Mouse (Mus musculus): Measurements from ENCODE around the gene Ctns.

The Ctns gene

GRCm38 (mm10) chr11:73137591-73138501 lies 61.0 kb downstream of the Ctns start, which contains the start of gene Haspin:
TSS of gene Haspin (minus strand) at chr11:73138294.
- DNase-seq (ENCODE audit: low spot score): peak; percentile 88

- DNase-seq (ENCODE audit: low spot score): no peak
Measured at GRCm38 (mm10) chr11:73137116-73137515, 61.7 kb downstream of the Ctns start.

- no peak for DNase-seq (ENCODE audit: low spot score)
Measured at GRCm38 (mm10) chr11:73136587-73136986, 62.3 kb downstream of the Ctns start.

DNA sequence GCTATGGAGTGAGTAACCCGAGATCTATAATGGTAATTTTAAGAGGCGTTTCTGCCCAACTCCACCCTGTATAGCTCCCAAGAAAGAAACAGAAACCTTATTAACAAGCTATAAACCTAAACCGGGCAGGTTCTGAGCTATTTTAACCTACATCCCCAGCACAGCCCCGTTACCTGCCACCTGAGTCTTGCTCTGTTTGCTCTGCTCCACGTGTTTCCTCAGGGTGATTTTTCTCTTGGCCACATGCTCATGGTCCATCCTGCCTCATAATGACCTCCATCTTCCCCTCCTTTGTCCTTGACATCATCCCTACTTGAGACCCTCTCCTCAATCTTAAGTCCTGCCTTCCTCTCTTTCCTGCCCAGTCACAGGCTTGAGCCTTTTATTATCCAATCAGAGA lies 64.6 kb downstream of the Ctns start:
- no peak for DNase-seq (ENCODE audit: low spot score)
